Mouse (Mus musculus) cerebellum, adult 2 months (tissue): ENCODE measurements at regions not wholly inside any gene's neighbourhood (a gene's known extent, or its start where the extent isn't known, plus 50 kb on each side); places are given as distances from the start of the nearest gene placed in this dataset.

ENCODE experiments used
- CTCF ChIP-seq: fragments of 200-500 bp; IDR thresholded peaks from 2 replicates; pipeline ENCODE4 v1.5.1; 2011; ENCODE audit warnings: low read depth, mild to moderate bottlenecking, control low read depth, low read length, moderate library complexity, borderline replicate concordance; ENCODE audit not compliant: insufficient read depth
- POLR2A ChIP-seq: fragments of 200-500 bp; IDR thresholded peaks from 2 replicates; pipeline ENCODE4 v1.6.1; 2011; ENCODE audit warnings: low read length, control low read depth, borderline replicate concordance; ENCODE audit not compliant: insufficient read depth

DNA sequence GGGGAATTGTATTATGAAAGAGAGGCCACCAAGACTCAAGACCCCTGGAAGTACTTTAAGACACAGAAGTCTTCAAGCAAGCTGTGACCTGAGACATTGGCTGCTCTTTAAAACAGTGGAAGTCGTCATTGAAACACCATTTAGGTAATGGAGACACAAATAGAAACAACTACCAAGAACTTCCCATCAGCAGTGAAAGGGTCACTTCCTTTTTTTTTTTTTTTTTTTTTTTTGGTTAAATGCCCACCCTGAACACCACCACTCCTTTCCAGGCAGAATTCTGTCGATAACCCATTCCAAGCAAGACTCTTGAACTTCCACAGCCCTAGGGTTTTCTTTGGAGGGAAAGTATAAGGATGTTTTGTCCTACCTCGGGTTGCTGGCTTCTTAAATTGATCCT, 116.4 kb downstream of the Hlx start:
- TF ChIP-seq CTCF (no peak), POLR2A (no peak)
